Mouse (Mus musculus): ENCODE measurements around the gene Gm6763.
"Not testable (repeated sequence)": the region's sequence is repeated elsewhere in the genome, so short reads cannot be mapped to it uniquely, and the experiment has no call there.

GRCm38 (mm10) chr10:104185233-104185632 is 33.9 kb downstream of the Gm6763 start, which contains the start of gene Gm20765:
- TF ChIP-seq CTCF (IDR thresholded peaks at IDR 0.05); POLR2A (IDR thresholded peaks at IDR 0.05; ENCODE audit: insufficient read depth, low read depth, low read length): not testable (repeated sequence)
